Mouse (Mus musculus) thymus, postnatal 14 days (tissue): ENCODE results near the gene Thsd4.
"Not testable (repeated sequence)": the region's sequence is repeated elsewhere in the genome, so short reads cannot be mapped to it uniquely, and the experiment has no call there.

Source experiments
- DNase-seq: peaks from one replicate; pipeline ENCODE4 v3.0.0; 2021

The Thsd4 gene

GRCm38 (mm10) chr9:59960559-59960958 lies 561.3 kb downstream of the Thsd4 start, which contains the start of gene Nr2e3:
Gene Nr2e3 (minus strand): TSS chr9:59960659.
- DNase-seq, result no peak

DNA sequence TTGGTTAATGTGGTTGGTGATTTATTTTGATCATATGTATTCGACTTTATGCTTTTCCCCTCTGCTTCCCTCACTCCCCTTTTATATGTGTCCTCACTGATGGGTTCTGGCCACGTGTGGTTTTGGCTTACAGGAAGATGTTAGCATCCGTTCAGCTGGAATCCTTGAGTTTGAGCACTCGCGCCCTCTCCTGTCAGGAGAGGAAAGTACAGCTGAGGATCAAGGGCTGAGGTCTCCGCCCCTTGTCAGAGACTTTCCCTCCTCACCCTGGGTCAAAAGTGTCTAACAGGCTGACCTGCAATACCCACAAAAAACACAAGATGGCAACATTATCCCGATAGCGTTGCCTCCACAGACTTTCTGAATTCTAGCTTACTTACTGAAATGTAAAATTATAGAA lies 562.6 kb downstream of the Thsd4 start:
- peak; percentile 90 for DNase-seq

- not testable (repeated sequence) for DNase-seq
These were observed 563.7 kb downstream of the Thsd4 start for GRCm38 (mm10) chr9:59958115-59958514.

GRCm38 (mm10) chr9:59956496-59956895 lies 565.4 kb downstream of the Thsd4 start:
- DNase-seq, result no peak

DNA sequence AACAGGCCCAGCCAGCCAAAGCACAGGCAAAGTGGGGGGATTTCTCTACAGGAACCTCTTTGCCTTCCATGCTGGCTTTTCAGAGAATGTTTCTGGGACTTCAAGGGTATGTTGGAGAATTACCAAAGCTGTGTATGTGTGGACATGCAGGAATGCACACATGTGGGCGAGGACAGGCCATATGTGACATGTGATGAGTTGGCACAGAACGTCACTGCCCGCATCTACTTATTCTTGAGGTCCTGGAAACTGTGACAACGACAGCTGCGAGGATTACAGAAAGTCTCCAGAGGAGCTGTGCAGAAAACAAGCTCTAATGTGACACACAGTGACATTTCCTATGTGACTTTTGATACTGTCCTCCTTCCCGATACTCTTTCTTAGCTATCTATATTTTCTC lies 566.2 kb downstream of the Thsd4 start:
- DNase-seq, result no peak

- DNase-seq, result no peak
These were observed 566.6 kb downstream of the Thsd4 start for GRCm38 (mm10) chr9:59955199-59955598.

- DNase-seq, result no peak
These were observed 568.3 kb downstream of the Thsd4 start for GRCm38 (mm10) chr9:59953556-59953955.

DNA sequence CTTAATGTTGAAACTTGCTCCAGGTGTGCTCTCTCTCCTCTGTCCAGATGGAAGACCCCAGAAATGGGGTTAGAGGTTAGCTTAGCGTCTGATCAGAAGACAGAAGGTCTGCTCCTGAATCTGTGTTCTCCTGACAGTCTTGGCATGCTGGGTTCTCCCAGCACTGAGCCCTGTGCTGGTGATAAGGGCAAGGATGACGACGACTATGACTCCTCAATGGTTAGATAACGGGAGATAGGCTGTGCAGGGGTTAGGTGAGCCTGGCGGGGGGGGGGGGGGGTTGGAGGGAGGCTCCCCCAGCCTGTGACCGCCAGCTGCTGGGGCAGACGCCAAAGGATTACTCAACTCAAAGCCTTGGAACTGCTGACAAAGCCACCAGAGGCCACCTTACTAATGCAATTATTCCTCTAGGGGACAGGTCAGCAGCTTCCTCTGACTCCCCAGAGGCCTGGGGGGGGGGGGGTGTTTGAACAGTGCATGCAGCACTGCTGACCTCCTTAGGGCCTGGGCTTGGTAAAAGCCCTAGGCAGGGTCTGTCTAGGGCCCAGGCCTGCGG lies 569.3 kb downstream of the Thsd4 start:
- DNase-seq, result no peak

- DNase-seq, result no peak
These were observed 569.9 kb downstream of the Thsd4 start for GRCm38 (mm10) chr9:59951943-59952342.

DNA sequence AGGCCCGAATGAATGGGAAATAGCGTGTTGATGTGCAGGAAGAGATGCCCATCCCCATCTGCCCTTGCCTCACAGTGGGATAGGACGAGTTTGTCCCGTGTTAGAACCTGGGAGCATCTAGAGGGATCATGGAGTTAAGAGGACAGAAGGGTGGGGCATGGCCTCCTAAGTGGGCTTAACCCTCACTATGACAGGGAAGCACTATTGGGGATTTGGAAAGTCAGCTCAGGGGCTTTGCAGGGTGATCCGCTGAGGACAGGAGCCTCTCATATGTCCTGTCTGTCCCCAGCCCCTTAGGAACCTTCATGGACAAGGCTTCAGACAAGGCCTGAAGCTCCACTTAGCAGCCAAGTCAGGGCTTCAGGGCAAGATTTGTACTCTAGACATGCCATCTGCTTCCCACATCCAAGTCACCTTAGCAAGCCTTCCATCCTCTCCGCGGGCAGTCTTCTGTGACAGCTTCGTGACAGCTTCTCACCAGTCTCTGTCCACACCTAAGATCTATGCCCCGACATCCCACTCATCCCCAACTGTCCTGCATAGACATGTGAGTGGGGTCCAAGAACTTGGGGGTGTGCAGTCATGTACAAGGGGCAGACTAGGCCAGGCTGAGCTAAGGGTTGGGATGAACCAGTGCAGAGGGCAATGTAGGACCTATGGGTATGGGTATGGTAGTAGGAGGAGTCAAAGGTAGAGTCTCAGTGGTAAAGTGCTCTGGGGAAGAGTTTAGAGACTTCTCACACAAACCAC lies 570.7 kb downstream of the Thsd4 start:
- DNase-seq, result no peak

DNA sequence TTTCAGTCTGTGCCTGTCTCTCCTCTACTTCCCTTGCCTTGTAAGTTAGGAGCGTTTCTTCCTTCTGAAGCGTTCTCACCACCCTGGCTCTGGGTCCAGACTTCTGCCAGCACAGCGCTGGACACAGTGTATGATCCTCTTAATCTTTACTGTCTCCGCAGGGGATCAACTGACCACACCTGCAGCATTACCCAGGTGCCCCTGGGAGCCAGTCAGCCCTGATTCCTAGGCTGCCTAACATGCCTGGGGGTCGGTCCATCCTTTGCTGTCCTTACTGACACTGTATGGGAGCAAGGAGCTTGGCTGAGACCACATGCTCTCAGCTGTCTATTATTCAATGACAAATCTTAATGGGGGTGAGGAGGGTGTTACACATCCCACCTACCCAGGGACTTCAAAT lies 571.9 kb downstream of the Thsd4 start:
- DNase-seq, result no peak

DNA sequence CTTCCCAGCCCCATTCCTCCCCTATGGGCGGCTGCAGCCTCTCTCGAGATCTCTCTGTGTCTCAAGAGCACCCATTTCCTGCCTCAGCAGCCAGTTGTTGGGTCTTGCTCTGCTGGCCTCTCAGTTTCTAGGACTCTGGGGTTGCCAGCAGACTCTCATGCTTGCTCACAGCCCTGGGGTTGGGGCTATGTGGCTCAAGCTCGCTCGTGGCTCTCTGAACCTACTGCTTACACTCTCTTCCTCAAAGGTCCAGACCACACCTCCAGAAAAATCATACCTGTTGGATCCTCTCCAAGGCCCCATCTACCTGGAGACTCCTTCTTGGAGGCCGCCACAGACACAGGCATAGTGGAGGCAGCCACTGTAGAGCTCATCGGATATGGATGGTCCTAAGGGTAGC lies 572.3 kb downstream of the Thsd4 start:
- no peak for DNase-seq

DNA sequence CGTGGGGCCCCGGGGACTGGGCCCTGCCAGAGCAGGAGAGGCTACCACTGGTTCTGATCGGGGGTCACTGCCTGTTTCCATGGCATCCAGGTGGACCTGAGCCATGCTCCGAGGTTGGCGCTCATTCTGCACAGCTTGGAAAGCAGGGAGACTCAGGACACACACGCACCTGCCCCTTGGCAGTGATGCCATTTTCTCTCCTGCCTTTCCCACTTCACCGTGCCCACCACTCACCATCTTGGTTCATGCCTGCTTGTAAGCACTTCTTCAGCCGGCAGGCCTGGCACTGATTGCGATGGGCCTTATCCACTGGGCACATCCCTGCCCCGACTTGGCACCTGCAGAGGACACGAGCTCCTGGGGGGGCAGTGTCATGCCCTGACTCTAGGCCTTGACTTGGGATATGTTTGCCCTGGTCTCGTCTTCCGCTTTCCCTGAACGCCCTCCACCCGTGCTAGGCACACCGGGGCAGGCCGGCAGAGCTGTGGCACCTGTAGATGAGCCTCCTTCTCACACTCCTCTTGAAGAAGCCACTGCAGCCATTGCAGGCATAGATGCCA lies 573.1 kb downstream of the Thsd4 start:
- DNase-seq, result no peak

DNA sequence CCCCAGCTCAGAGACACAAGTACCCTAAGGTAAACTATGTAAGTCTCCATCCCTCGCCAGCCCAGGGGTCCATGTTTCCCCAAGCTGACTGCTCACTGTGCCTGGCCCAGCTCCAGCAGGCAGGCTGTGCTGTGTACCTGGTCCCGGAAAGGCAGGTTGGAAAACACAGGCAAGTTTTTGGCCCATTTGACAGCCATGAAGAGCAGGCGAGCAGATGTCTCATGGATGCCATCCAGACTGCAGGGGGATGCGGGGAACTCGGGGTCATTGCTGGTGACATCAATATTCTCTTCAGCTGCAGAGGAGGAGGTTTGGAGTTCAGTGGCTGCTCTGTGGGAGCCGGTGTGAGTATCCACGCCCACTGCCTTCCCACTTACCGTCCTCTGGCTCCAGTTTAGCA lies 573.6 kb downstream of the Thsd4 start:
- no peak for DNase-seq

GRCm38 (mm10) chr9:59947271-59947670 lies 574.6 kb downstream of the Thsd4 start:
- no peak for DNase-seq

DNA sequence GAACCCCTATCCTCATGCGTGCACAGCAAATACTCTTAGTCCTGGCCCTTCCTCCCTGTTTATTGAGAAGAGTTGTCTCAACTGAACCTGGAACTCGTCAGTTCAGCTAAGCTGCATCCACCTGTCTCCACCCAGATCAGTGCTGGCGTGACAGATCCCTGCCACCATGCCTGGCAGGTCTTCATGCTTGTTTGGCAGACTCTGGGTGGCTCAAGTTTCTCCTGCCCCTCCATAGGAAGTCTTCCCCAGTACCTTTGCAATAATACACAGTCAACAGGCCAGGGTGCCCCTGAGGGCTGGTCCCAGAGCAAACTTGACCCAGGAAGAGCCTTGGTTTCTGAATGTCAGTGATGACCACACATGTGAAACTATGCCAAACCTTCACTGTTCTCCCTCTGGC lies 576.6 kb downstream of the Thsd4 start:
- no peak for DNase-seq

- no peak for DNase-seq
These were observed 578.0 kb downstream of the Thsd4 start for GRCm38 (mm10) chr9:59943826-59944225.

DNA sequence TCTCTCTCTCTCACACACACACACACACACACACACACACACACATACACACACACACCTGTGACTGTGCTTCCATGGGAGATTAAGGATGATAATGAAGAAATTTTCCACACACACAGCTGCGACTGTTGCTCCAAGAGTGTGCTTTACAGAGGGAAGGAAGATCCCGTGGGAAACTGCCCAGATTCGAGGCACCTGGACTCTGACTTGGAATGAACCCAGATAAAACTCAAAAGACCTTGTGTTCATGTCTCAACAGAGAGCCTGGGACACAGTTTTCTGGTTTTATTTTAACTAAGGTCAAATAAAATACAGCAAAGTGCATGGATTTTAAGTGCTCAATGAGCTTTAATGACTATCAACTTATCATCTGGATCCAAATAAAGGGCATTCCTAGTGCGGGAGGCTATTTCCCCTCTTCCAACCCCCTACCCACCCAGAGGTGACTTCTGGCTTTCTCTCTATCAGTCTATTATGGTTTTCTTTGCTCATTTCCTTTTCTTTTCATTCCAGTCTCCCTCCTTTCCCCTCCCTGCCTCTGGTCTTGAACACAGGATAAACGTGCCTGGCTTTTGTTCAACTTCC lies 579.3 kb downstream of the Thsd4 start:
- DNase-seq, result no peak

GRCm38 (mm10) chr9:59941885-59942350 lies 579.9 kb downstream of the Thsd4 start:
- DNase-seq, result peak; percentile 50

GRCm38 (mm10) chr9:59940913-59941884 lies 580.6 kb downstream of the Thsd4 start:
- no peak for DNase-seq

- no peak for DNase-seq
These were observed 582.2 kb downstream of the Thsd4 start for GRCm38 (mm10) chr9:59939691-59940090.

- no peak for DNase-seq
These were observed 583.3 kb downstream of the Thsd4 start for GRCm38 (mm10) chr9:59938529-59938928.

DNA sequence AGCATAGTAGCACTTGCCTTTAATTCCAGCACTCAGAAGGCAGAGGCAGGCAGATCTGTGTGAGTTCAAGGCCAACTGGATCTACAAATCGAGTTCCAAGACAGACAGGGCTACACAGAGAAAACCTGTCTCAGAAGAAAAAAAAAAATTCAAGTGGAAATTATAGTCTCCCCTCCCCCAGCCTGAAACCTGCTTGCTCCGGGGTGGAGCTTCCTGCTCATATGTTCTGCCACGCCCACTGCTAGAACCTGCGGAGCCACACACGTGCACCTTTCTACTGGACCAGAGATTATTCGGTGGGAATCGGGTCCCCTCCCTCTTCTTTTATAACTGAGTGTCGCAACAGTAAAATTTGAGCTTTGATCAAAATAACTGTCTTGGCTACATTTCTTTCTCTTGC lies 586.0 kb downstream of the Thsd4 start:
- not testable (repeated sequence) for DNase-seq
